Mouse (Mus musculus) adrenal gland, adult (tissue): ENCODE measurements at regions not wholly inside any gene's neighbourhood (a gene's known extent, or its start where the extent isn't known, plus 50 kb on each side); places are given as distances from the start of the nearest gene placed in this dataset.

Experiments
- DNase-seq, 2 experiments: peaks; one replicate each; pipeline ENCODE4 v3.0.0; 2022 to 2023; ENCODE audit warnings: low spot score in 1 of 2; ENCODE audit not compliant: inconsistent age in 2 of 2

DNA sequence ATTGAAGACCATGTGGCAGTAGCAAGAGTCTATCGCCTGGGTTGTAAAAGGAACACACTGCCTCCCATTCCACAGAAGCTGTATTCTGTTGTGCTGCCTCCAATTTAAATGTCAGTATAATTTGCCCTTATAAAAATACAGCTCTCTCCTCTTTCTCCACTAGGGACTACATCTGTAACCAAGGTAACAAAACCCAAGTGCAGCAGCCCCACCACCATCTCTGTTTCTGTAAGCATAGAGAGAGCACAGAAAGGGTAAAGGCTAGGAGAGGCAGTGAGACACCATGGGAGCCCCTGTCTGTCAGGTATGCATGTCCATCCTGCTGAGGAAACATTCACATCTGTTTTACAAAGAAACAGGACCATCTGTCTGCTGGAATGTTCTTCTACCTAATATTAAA, 344.4 kb downstream of the Ccser2 start:
- DNase-seq: no peak

DNA sequence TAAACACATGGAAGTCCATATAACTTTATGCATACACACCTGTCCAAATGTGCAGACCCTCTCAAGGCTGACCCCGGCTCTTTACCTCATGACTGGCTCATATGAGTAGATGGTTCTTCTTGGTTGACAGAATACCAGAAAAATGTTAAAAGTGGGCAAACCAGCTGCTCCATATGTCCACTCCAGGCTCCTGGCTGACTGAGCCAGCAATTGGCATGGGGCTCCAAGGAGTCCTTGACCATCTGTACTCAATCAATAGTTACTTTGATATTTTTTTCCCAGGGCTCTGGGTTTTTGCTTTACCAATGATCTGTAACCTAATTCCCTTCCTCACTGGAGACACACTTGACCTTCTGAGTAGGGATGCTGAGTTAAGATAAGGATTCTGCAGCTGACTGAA, 345.5 kb downstream of the Ccser2 start:
- no peak for DNase-seq

DNA sequence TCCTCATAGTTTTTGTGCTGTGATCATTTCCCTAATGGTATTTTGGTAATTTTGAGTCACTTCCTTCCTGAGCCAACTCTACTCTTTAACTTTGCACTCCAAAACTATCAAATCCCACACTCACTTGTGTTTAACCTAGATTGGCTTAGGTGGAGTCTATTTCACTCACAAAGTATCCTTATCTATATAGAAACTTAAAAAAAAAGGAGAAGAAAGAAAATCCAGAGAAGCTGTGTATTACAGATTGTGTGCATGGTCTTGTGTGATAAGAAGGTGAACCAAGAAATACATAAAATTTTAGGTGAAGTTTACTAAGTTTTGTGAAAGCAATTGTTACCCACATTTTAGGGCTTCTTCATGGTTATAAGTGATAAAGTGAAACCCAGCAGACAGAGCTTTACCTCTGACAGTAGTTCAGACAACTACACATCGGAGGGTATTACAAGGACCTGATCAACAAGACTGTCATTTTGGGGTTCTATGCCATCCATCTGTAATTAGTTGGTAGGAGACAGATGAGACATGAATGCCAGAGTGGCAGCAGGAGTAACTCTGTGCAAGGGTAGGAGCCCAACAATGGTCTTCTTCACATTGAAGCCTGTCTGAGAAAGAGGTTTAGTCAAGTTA, 350.0 kb downstream of the Ccser2 start:
- DNase-seq: no peak

DNA sequence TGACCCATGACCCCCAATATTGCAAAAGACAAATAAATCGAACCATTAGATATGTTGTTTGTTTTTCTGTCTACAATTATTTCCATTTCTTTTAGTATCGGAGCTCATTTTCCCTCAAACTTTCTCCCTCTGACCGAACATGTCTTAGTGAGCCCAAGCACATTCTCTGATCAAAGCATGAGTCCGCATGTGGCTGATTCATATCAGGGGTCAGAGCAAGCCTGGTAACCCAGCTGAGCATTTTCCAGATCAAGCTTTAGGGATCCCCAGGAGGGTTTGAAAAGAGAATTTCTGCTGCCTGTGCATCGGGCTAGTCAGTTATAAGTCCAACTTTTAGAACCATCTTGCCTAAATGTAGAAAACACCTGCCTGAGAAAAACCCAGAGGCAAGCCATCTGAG, 350.6 kb downstream of the Ccser2 start:
- no peak for DNase-seq

DNA sequence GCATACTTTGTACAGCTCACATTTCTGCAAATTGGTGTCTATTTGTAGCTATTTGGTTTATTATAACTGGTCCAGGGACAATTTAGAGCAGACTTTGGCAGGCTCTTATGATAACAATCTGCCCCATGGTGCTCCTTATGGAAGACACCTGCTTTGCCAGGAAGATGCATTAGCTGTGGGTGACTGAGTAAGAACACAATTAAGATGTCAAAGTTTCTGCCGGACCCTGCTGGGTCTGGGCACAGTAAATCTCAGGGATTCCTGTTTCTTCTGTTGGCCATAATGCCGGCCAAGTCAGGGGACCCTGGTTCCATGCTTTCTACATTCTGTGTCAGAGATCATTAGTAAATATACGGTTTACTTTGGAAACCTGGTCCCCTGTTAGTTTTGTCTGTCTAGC, 353.7 kb downstream of the Ccser2 start:
- DNase-seq: no peak

DNA sequence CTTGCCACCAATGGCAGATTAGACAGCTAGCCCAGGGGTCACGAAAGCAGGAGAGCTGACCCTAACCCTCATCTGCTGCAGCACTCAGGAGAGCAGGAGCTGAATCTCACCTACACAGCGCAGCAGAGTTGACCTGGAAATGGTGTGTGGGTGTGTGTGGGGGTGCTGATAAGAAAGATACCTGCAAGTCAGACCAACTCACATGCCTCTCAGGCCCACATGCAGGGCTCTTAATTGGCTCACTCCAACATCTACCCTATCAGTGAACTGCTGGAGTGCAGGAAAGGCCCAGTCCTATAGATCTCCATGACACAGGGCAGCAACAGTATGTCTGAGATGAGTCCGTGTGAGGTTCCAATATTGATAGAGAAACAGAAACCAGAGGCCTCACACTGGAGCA, 355.7 kb downstream of the Ccser2 start:
- DNase-seq: no peak

DNA sequence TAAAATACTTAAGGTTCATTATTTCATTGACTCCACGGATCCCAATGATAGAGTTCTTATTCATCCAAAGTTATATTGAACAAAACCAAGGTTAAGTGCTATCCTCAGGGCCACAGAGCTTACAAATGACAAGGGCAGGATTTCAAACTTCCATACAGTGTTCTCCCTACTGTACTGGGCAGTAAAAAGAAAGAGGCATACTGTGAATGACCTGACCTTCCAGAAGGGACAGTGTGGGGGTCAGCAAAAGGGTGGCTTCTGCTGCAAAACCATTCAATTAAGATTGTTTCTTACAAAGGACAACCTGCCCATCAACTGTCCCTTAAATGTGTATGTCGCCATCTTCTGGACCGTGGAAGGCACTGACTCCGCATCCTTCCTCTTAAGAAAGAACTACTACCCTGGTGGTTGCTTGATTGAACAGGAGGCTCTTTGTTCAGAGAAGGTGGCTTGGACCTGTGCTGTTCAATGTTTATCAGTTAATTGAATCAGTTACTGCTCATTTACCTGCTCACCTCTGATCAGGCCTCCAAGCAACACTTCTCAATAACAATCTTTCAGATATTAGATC, 384.4 kb downstream of the Ccser2 start:
- DNase-seq: peak; percentile 22 to 74

DNA sequence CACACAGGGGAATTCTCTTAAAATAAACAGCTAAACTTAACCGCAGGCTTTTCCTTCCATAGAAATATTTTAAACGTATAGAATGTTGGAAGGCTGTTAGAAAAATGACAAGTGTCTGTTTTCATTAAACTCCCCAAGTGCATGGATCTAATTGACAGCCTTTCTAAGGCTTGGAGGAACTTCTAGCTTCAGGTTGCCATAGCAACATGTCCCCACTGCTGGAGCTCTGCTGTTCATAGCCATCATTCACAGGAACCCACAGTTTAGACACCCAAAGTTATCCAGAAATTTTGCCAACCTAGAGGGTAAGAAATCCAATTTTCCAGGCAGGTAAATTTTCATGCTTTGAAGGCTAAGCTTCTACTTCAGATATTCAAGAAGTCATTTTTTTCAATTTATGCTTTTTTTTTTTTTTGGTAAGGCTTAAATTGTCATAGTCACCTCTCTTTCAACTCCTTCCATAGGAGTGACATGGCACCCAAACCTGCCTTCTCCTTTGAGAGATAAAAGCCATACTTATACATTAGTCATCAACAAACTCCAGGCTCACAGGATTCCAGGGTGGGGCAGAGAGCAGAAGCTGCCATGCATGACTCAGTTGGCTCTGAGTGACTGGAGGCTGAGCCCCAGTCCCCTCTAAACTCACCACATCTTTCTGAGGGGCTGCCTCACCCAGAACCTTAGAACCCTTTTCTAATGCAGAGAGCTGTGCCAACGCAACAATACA, 385.1 kb downstream of the Ccser2 start:
- DNase-seq: no peak

DNA sequence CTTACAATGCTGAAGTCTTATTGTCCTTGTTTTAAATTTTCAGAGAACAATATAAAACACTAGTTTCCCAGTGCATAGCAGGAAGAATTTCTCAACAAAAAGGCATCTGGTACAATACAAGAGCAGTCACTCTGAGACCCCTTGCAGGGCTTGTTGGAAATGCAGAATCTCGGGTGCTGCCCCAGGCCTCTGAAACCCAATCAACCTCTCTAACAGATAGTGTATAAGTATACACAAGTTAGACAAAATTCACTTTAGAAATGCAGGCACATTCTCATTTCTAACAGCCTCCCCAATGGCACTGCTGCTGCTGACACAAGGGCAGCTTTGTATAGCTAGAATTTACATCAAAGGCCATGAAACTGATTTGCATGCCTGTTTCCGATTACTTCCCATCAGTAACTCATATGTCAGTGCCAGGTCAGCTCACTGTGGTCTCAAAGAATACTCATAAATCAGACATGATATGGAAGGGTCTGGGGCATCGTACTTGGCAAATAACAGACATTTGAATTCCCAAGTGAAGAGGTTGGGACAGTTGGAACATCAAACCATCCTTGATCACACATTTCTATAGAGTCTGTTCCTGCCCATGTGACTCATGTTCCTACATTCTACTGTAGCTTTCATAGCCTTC, 405.2 kb downstream of the Ccser2 start:
- no peak for DNase-seq

DNA sequence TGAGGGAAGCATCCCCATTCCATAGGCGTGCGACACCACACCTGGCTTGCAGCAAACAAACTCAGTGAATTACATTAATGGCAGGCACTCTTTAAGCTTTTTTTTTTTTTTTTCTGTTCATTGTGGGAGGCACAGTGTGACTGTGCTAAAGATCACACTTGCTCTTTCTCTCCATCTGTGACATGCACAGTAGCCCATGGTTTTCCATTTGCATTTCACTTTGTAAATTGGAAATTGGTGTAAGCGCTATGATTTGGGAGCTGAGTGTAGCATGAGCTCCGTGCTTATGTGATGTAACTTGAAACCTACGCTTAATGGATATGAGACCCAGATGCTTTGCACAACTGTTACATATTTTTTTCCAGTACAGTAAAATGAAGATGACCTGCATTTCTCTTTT, 431.2 kb downstream of the Ccser2 start:
- DNase-seq: peak in 1 of 2 experiments; percentile 5

DNA sequence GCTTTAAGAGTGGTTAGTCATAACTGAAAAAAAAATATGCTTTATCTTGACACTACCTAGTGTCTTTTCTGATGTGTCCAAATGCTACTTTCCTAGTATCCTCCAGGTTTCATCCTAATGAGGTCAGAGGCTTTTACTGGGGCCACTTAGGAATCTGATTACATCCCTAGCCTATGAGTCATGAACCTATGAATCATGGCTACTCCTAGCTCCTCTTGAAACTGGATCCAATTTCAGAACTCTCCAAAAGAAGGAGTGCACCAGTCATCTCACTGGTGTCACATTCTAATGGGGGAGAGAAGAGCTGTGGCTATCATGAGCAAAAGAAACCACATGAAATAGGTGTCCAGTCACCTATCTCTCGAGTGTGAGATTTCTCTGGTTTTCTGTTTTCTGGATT, 432.6 kb downstream of the 4930474N05Rik start:
- peak in 1 of 2 experiments; percentile 58 for DNase-seq

DNA sequence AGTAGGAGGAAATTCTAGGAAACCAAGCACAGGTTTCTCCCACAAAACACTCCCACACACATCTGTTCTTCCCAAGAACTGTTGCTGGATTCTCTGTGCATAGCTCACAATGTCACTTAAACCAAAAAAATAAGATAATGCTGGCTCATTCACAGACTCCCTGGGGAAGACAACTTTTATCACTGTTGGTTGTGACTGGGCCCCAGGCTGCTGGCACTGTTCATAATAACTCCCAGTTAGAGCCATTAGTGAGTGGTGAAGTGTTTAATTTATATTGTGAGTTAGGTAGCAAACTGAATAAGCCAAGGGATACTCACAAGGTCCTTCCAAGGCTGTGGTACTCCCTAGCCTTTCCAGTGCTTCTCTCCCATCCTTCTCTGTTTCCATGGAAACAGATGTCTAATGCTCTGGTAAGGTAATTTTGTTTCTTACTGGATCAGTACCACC, 430.9 kb downstream of the 4930474N05Rik start:
- DNase-seq: no peak

DNA sequence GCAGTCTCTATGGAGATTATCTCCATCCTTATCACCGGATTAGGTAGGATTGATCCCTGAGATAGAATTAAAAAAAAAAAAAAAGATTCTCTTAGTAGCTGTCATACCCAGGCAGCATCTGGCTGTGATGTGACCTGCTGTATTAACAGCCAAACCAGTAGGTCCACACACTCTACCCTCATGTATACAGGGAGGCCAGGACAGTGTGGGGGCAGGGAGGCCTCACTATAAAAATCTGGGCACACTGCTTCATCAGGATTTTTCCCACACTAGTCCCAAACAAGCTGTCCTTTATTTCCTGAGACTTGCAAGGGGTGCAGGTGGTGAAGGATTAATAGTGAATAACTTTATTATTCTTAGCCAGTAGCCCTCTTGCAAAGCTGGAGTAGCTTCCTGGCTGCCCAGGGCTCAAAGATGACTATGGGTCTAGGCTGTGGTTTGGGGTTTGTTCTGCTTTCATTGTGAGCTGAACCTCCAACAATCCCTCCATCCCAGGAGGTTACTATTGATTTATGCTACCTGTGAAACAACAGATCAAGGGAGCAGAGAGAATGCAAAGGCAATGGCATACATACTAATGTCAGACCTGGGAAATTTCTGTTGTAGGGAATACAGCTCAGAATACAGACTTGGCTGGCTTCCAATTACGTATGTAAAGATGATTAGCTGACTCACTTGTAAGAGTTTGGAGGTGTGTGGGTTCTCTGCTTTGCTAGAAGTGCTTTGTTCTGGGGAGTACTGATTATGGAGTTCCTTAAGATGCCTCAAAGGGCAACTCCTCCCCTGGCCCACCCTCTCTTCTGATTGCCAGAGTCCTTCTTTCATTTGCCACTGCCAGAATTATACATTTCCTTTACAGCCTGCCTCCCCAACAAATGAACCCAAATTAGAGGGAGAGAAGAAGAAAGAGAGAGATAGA, 407.6 kb downstream of the 4930474N05Rik start:
- no peak for DNase-seq

DNA sequence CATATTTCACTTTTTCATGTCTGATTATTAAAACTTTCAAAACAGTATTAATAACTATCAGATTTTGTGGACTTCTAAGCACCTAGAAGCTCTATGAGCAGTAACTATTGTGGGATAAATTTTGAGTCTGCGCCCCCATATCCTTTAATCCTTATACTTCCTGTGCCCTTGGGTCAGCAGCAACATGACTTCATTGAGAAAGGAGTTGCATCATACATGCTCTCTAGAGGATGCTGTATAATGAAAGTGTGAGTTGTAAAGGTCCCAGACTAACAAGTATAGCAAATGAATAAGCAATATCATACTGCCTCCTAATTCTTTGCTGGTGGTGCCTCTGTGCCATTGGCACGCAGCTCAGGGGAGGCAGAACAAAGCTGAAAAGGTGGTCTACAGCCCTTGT, 404.6 kb downstream of the 4930474N05Rik start:
- no peak for DNase-seq

DNA sequence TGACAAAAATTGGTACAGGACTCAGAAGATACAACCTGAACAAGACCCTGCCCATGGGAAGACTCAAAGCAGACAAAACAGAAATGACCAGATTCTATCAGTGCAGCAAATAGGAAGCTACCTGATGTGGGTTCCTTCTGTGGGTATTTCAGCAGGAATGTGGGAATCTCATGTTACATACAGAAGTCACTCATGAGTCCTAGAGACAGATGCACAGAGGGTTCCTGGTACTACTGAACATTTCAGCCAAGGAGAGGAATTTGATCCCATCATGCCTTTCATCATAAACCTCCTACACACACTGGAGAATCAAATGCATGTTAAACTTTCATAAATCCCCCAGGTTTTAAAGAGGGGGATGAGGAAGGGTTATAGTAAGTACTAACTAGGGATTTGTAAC, 390.8 kb downstream of the 4930474N05Rik start:
- DNase-seq: no peak

DNA sequence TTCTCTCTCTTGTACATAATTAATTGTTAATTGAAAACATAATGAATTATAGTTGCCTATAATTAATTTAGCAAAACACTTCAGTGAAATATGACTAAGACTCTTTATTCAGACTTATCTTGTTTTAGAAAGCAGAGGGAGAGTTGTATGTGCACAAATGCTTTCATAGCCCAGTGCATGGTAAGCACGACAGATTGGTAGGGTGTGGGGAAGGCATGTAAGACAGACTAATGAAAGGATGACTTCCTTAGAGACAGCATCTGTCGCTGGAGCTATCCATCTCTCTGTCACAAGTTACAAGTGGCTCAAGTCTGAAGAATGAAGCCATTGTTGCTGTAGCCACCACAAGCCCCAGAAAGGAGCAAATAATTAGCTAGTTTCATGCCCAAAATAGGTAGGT, 376.9 kb downstream of the 4930474N05Rik start:
- no peak for DNase-seq

DNA sequence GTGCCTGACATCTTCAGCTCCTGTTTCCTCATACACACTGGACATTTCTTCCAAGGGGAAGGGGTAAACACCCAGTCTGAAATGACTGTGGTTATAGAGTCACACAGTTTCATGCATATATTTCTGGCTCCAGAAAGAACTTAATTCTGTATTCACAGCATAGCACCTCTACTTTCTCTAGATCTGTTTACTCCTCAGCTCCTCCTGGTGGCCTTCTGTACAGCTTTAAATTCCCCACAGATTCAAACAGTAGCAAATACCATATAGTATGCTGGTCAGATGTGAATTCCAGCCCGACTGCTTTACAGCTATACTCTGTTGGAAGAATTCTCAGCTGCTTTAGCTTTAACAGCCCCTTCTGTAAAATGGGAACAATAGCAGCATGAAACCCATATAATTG, 375.6 kb downstream of the 4930474N05Rik start:
- DNase-seq: no peak

DNA sequence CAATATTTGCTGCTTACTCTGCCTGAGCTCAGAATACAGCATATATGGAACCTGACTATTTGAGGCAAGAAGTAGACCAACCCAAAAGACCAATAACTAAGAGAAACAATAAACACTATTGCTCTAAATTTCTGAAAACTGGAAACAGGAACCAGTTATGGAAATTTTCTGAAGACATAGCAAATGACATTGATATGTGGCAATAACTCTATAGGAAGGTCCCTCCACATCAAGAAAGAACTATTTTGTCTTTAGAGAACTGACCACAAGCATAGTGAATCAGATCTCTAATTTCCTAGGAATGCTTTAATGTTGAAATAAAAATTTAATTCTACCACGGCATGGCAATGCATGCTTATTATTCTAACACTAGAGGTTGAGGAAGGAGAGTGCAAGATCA, 358.3 kb downstream of the 4930474N05Rik start:
- no peak for DNase-seq

DNA sequence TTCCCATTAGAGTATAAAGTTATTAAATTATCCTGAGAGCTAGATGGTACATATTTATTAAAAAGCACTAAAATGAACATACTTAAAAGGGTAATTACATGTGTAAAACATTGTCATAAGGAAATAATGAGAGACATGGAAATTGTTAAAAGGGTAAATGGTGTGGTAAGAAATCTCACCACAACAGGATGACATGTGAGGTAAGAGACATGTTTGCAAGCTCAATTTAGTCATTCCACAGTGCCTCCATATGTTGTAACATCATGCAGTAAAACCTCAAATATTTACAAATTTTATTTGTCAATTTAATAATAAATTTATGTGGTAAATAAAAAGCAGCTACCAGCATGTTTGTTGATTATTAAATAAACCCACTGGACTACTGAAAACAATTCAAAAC, 355.4 kb downstream of the 4930474N05Rik start:
- DNase-seq: no peak

DNA sequence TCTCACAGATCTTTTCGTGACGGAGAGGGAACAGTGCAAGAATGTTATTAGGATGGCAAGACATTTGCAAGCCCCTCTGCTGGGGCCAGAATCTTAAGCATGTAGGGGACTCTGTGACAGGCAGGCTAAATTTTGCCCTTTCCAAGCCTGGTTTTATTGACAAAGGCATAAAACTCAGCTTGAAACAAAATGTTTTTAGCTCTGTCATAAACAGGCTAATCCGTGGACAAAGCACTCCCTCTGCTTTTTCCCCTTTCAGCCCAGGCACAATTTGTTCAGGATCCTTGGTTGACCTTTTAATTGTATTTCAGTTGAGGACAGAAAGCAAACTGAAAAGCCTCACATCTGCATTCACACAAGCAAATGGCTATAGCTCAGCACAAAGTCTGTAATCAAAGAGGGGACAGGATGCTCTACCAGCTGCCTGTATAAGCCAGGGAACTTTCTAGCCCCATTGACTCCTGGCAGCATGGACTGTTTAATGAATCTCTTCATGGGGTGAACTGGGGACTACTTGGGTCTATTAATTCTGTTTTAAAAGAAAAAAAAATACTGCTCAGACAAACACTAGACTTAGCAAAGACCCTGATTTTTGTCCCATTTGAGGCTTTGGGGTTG, 320.0 kb downstream of the 4930474N05Rik start:
- no peak for DNase-seq

DNA sequence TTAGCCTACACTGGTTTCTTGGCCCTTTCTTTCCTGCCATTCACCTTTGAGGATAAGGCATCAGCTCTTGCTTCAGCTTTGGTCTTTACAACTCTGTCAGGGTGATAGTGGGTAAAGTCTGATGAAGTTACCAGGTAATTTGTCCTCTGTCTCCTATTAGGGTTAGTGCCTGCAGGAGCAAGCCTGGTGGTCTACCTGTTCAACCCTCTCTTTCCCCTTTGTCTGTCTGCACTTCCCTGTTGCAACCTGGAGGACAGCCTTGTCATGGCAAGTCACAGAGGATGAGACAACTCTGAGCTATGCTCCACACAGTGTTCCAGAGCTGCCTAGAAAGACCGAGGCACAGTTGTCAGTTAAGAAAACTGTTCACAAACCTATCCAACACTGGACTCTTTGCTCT, 319.5 kb downstream of the 4930474N05Rik start:
- no peak for DNase-seq
